Mouse (Mus musculus) CH12.LX (cell line): Measurements from ENCODE around the gene Nsdhl. TPM values are rescaled to one million over a fixed set of nuclear protein-coding genes. Genes with fewer than 3 reads are reported as not detected.

Source experiments
- DNase-seq: peaks from one replicate; pipeline ENCODE4 v3.0.0-alpha.2; 2013; ENCODE audit errors: extremely low read depth
- H3K27ac ChIP-seq: 2 replicates; pipeline ENCODE4 v1.5.1; 2012; ENCODE audit warnings: low read depth, mild to moderate bottlenecking, control low read depth, moderate library complexity; ENCODE audit not compliant: insufficient read depth
- H3K27me3 ChIP-seq: replicated peaks from 2 replicates; pipeline ENCODE3; 2012; ENCODE audit warnings: inconsistent platforms
- H3K36me3 ChIP-seq, 2 experiments: replicated peaks in 1 of 2; 2 replicates each; pipeline versions ENCODE3 to v1.6.1; 2012; ENCODE audit warnings: inconsistent platforms in 1 of 2, low read length in 1 of 2, mild to moderate bottlenecking in 1 of 2, mixed read lengths in 1 of 2, moderate library complexity in 1 of 2; ENCODE audit not compliant: control insufficient read depth in 1 of 2, insufficient read depth in 1 of 2
- H3K4me1 ChIP-seq, 2 experiments: 2 replicates each; pipeline ENCODE4 v1.6.1; 2012; ENCODE audit warnings: inconsistent platforms in 1 of 2, moderate library complexity in 1 of 2; ENCODE audit not compliant: insufficient read depth in 2 of 2, control insufficient read depth in 1 of 2
- H3K4me2 ChIP-seq: 2 replicates; pipeline ENCODE4 v1.6.1; 2012; ENCODE audit warnings: low read depth, mild to moderate bottlenecking, control low read depth; ENCODE audit not compliant: poor library complexity, insufficient read depth, severe bottlenecking
- H3K4me3 ChIP-seq, 3 experiments: fragments of 150-350 bp in 1 of 3; sonication (generic) in 1 of 3; replicated peaks in 1 of 3; 2 replicates each; pipeline versions ENCODE3 to v1.5.1; 2011 to 2012; ENCODE audit warnings: low read depth in 2 of 3, low read length in 2 of 3, mild to moderate bottlenecking in 2 of 3, moderate library complexity in 2 of 3, control low read depth in 1 of 3, improper control_type of control experiment in 1 of 3, inconsistent platforms in 1 of 3, mixed read lengths in 1 of 3; ENCODE audit not compliant: poor library complexity in 1 of 3
- H3K79me2 ChIP-seq: replicated peaks from 2 replicates; pipeline ENCODE4 v1.6.1; 2012; ENCODE audit warnings: mild to moderate bottlenecking, moderate library complexity; ENCODE audit not compliant: control insufficient read depth, poor library complexity, insufficient read depth, severe bottlenecking; ENCODE audit errors: extremely low read depth
- H3K9ac ChIP-seq: 2 replicates; pipeline ENCODE4 v1.6.1; 2012; ENCODE audit warnings: low read depth, mild to moderate bottlenecking, control low read depth, moderate library complexity; ENCODE audit not compliant: insufficient read depth
- H3K9me3 ChIP-seq: replicated peaks from 2 replicates; pipeline ENCODE3; 2012; ENCODE audit warnings: low read length, inconsistent platforms, mixed read lengths
- CHD1 ChIP-seq: IDR thresholded peaks from 2 replicates; pipeline ENCODE4 v1.6.1; 2012; ENCODE audit warnings: low read depth, low read length, improper control_type of control experiment, inconsistent platforms
- CHD2 ChIP-seq: IDR thresholded peaks from 2 replicates; pipeline ENCODE4 v1.6.1; 2011; ENCODE audit warnings: low read length, improper control_type of control experiment
- ETS1 ChIP-seq: conservative IDR thresholded peaks from 2 replicates; pipeline ENCODE4 v1.6.1; 2012; ENCODE audit warnings: low read depth, mild to moderate bottlenecking, inconsistent platforms, low read length, improper control_type of control experiment, moderate library complexity
- HCFC1 ChIP-seq: IDR thresholded peaks from 2 replicates; pipeline ENCODE4 v1.6.1; 2012; ENCODE audit warnings: low read depth, mild to moderate bottlenecking, inconsistent platforms, low read length, improper control_type of control experiment
- IRF4 ChIP-seq: IDR thresholded peaks from 2 replicates; pipeline ENCODE4 v1.6.1; 2014; ENCODE audit warnings: low read depth, mild to moderate bottlenecking, inconsistent platforms, low read length, improper control_type of control experiment
- KAT2A ChIP-seq: IDR thresholded peaks from 2 replicates; pipeline ENCODE4 v1.6.1; 2012; ENCODE audit warnings: low read length, improper control_type of control experiment, inconsistent platforms; ENCODE audit not compliant: insufficient replicate concordance
- MAX ChIP-seq: IDR thresholded peaks from 2 replicates; pipeline ENCODE4 v1.6.1; 2011; ENCODE audit warnings: low read length, improper control_type of control experiment
- MXI1 ChIP-seq: IDR thresholded peaks from 2 replicates; pipeline ENCODE4 v1.6.1; 2011; ENCODE audit warnings: mild to moderate bottlenecking, low read depth, low read length, improper control_type of control experiment
- NRF1 ChIP-seq: IDR thresholded peaks from 2 replicates; pipeline ENCODE4 v1.6.1; 2014; ENCODE audit warnings: low read depth, mild to moderate bottlenecking, inconsistent platforms, low read length, improper control_type of control experiment, moderate library complexity
- PAX5 ChIP-seq: IDR thresholded peaks from 2 replicates; pipeline ENCODE4 v1.6.1; 2012; ENCODE audit warnings: low read length, inconsistent platforms, mixed read lengths
- POLR2A ChIP-seq: IDR thresholded peaks from 2 replicates; pipeline ENCODE4 v1.6.1; 2011; ENCODE audit warnings: low read depth, mild to moderate bottlenecking, improper control_type of control experiment, low read length
- SIN3A ChIP-seq: IDR thresholded peaks from 2 replicates; pipeline ENCODE4 v1.6.1; 2012; ENCODE audit warnings: low read length, improper control_type of control experiment, inconsistent platforms
- SMC3 ChIP-seq: IDR thresholded peaks from 2 replicates; pipeline ENCODE4 v1.6.1; 2011; ENCODE audit warnings: low read depth, low read length, improper control_type of control experiment
- TBP ChIP-seq: conservative IDR thresholded peaks from 2 replicates; pipeline ENCODE4 v1.6.1; 2011; ENCODE audit warnings: low read depth, low read length, improper control_type of control experiment
- TCF12 ChIP-seq: IDR thresholded peaks from 2 replicates; pipeline ENCODE4 v1.6.1; 2014; ENCODE audit warnings: low read depth, mild to moderate bottlenecking, inconsistent platforms, low read length, improper control_type of control experiment
- ZMIZ1 ChIP-seq: IDR thresholded peaks from 2 replicates; pipeline ENCODE4 v1.6.1; 2012; ENCODE audit warnings: low read depth, mild to moderate bottlenecking, inconsistent platforms, low read length, improper control_type of control experiment
- ZNF384 ChIP-seq: IDR thresholded peaks from 2 replicates; pipeline ENCODE4 v1.6.1; 2012; ENCODE audit warnings: low read depth, low read length, improper control_type of control experiment, inconsistent platforms
- dilution Hi-C: fragments of 300-500 bp; cut with MboI; formaldehyde crosslinking; loops from 2 replicates; pipeline ENCODE4 v1.14.3; 2020; ENCODE audit warnings: low sequenced_read_pairs; ENCODE audit not compliant: extremely low pct_unique_long_range_greater_than_20kb, extremely low pct_ligation_motif_present
- in situ Hi-C: fragments of 300-500 bp; cut with MboI; formaldehyde crosslinking; loops from 3 replicates; pipeline ENCODE4 v1.14.3; 2019; ENCODE audit warnings: low sequenced_read_pairs, low pct_ligation_motif_present, low pct_unique_long_range_greater_than_20kb, mixed read lengths
- polyA plus RNA-seq: library from polyadenylated mRNA; unstranded; fragments of >175 nt; gene quantifications from 2 replicates; pipeline ENCODE4 v1.2.1, GENCODE M21; 2012; ENCODE audit warnings: low read depth; ENCODE audit not compliant: insufficient read length
- total RNA-seq, 2 experiments: library from RNA; depleted of rRNA; stranded (reverse); fragments of 300-350 nt in 1 of 2; fragments of >200 nt in 1 of 2; gene quantifications; 2 replicates each; pipeline ENCODE4 v1.2.3; 2012 to 2014

Gene Nsdhl
- total RNA-seq (2012; rRNA removed) (7.0 and 7.3 TPM in 2 replicates), total RNA-seq (2014; rRNA removed) (12.9 and 17.8 TPM in 2 replicates), polyA plus RNA-seq (20.0 and 20.5 TPM in 2 replicates)

GRCm38 (mm10) chrX:72917884-72918681 lies at the start of gene Nsdhl, which contains the start of gene Cetn2:
Gene Nsdhl (plus strand): TSS chrX:72918557.
Gene Cetn2 (minus strand): TSS chrX:72918411.
- H3K27me3 ChIP-seq: no peaks in the 10 kb centered on the region
- peaks cover 2 to 8% of the 10 kb centered on the region in 2 experiments for H3K36me3 ChIP-seq
- peaks cover 2% of the 10 kb centered on the region; the same call in 1 of the 2 replicates for H3K79me2 ChIP-seq
- no peak within 1 kb of the TSS for H3K27ac ChIP-seq
- dilution Hi-C loops: no loop called here
- peak within 1 kb of the TSS; percentile 74 for H3K9ac ChIP-seq
- peak within 1 kb of the TSS; percentile 71 for H3K4me2 ChIP-seq
- H3K9me3 ChIP-seq: no peaks in the 10 kb centered on the region
- in situ Hi-C loops: no loop called here
- TF ChIP-seq KAT2A (no peak), ETS1 (no peak), IRF4 (no peak), POLR2A (peak; percentile 72), TCF12 (0 out of 2 replicates have a peak, but pooled peaks have one; percentile 28), CHD2 (no peak), ZNF384 (no peak), HCFC1 (peak; percentile 24), SIN3A (peak; percentile 80; the same call in 1 of the 2 replicates), MAX (0 out of 2 replicates have a peak, but pooled peaks have one; percentile 16), ZMIZ1 (0 out of 2 replicates have a peak, but pooled peaks have one; percentile 19), MXI1 (peak; percentile 61), NRF1 (peak; percentile 40), TBP (peak; percentile 72; the same call in 1 of the 2 replicates)
- peaks cover 0 to 20% of the 10 kb centered on the region in 2 experiments; a peak in 2 of 4 replicates for H3K4me1 ChIP-seq
- peak; percentile 90 for DNase-seq
- peak within 1 kb of the TSS; percentile 73 to 90 (median 85) for H3K4me3 ChIP-seq

DNA sequence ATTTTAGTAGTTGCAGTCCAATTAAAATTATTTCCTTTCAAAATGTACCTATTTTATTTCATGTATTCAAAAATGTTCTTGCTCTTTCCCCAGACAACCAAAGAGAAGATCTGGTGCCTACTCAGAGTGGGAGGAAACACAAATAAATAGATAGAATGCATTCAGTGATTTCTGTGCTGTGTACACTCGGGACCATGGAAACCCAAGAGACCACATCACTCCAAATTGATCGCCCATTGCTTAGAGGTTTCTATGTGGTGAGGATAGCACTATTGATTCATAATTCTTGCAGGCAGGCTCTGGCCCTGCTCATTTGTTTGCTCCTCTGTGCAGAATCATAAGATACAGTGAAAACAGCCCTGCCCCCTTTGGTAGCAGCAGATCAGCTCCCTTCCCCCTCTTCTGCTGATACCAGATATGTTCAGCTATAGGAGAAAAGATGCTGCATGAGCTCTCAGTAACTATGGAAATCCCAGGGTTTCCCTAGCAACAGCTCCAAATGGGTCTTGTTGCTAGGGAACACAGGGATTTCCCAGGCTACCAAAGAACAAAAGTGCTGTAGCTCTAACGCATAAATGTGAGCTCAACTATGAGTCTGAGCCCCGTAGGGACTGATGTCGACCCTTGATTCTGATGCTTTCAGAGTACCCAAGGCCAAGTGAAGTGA lies 22.8 kb upstream of the Nsdhl start:
- no peak for DNase-seq
- dilution Hi-C loops: no loop called here
- Histone ChIP-seq H3K9me3 (no peaks in the 10 kb centered on the region), H3K4me3 (no peak overlapping the region), H3K79me2 (no peaks in the 10 kb centered on the region), H3K27ac (no peak overlapping the region), H3K4me1 (no peaks in the 10 kb centered on the region), H3K4me2 (no peak overlapping the region), H3K27me3 (no peaks in the 10 kb centered on the region), H3K9ac (no peak overlapping the region), H3K36me3 (no peaks in the 10 kb centered on the region)
- TF ChIP-seq PAX5 (no peak), CHD1 (no peak), POLR2A (no peak), SMC3 (no peak), TBP (no peak), IRF4 (no peak), ZNF384 (no peak)
- in situ Hi-C loops: no loop called here
